Mouse (Mus musculus) liver, embryonic 14.5 days (tissue): Measurements from ENCODE around the gene Mettl4.
A peak's percentile ranks its signal among the peaks of the same experiment; 100 is the strongest.
"Not testable (repeated sequence)": the region's sequence is repeated elsewhere in the genome, so short reads cannot be mapped to it uniquely, and the experiment has no call there.

Source experiments
- CTCF ChIP-seq: IDR thresholded peaks from 2 replicates; pipeline ENCODE4 v1.5.1; 2016; ENCODE audit warnings: antibody characterized with exemption, low read depth, control low read depth
- EP300 ChIP-seq: IDR thresholded peaks from 2 replicates; pipeline ENCODE4 v1.6.1; 2016; ENCODE audit warnings: antibody characterized with exemption, low read depth

GRCm38 (mm10) chr17:94730416-94730815 lies 19.4 kb downstream of the Mettl4 start:
- TF ChIP-seq CTCF: peak; percentile 62
- TF ChIP-seq EP300: not testable (repeated sequence)
